Comparison of ENCODE assay signal across 20 mouse cellular contexts in genomic region chr19:28806276-28806675, GRCm38 (mm10). TPM values are rescaled to one million over a fixed set of nuclear protein-coding genes. Genes with fewer than 3 reads are reported as not detected.
"Had no signal": no experiment of that assay in that cellular context is flagged by ENCODE, and none has a peak within 500 bp of the region (broad histone marks: within the 10 kb centered on the region; RNA-seq: fewer than 3 reads in every experiment).

No protein-coding gene starts in this region.

- ATAC-seq: midbrain, embryonic 16.5 days had no signal

- H3K27ac ChIP-seq: midbrain, embryonic 10.5 days; midbrain, embryonic 12.5 days; neural tube, embryonic 13.5 days; neural tube, embryonic 15.5 days had no signal

- H3K9ac ChIP-seq: lung, embryonic 14.5 days; midbrain, embryonic 12.5 days; neural tube, embryonic 13.5 days; neural tube, embryonic 15.5 days had no signal

- H3K36me3 ChIP-seq: midbrain, embryonic 10.5 days; midbrain, embryonic 12.5 days; neural tube, embryonic 13.5 days; neural tube, embryonic 15.5 days had no signal

- H3K4me2 ChIP-seq: lung, embryonic 14.5 days; midbrain, embryonic 12.5 days; neural tube, embryonic 13.5 days; neural tube, embryonic 15.5 days had no signal

- DNase-seq: lung, adult 18-20 months; lung, postnatal 10 days; lung, postnatal 4 days; midbrain, embryonic 14.5 days; retina, postnatal 1 day; right cerebral cortex, postnatal 25 days; right cerebral cortex, postnatal 4 days; spleen, adult 18-20 months; thymus, adult 2 months; thymus, postnatal 25 days; thymus, postnatal 4 days had no signal

- H3K4me3 ChIP-seq: midbrain, embryonic 10.5 days; midbrain, embryonic 12.5 days; myocyte; neural tube, embryonic 13.5 days; neural tube, embryonic 15.5 days had no signal

- H3K9me3 ChIP-seq: midbrain, embryonic 10.5 days; midbrain, embryonic 12.5 days; neural tube, embryonic 13.5 days; neural tube, embryonic 15.5 days had no signal

- H3K4me1 ChIP-seq: midbrain, embryonic 10.5 days; midbrain, embryonic 12.5 days; neural tube, embryonic 13.5 days; neural tube, embryonic 15.5 days had no signal

- H3K27me3 ChIP-seq: midbrain, embryonic 12.5 days; neural tube, embryonic 13.5 days; neural tube, embryonic 15.5 days had no signal

RNA-seq across cellular contexts. Expression of gene Slc1a1, which starts 28.6 kb away (rescaled TPM):
- total RNA-seq: megakaryocyte, adult 5-6 weeks; megakaryocyte-erythroid progenitor cell, adult 5-6 weeks had no signal
- polyA plus RNA-seq: myocyte had no signal
